Mouse (Mus musculus) mature B cell (primary cell): ENCODE data around the gene Adh7.

Experiments
- in situ Hi-C: fragments of 300-500 bp; cut with MboI; formaldehyde crosslinking; loops from 2 replicates; pipeline ENCODE4 v1.14.3; 2019

Gene Adh7

GRCm38 (mm10) chr3:138254205-138254604 lies 36.6 kb downstream of the Adh7 start:
- in situ Hi-C loops, result no loop called here

DNA sequence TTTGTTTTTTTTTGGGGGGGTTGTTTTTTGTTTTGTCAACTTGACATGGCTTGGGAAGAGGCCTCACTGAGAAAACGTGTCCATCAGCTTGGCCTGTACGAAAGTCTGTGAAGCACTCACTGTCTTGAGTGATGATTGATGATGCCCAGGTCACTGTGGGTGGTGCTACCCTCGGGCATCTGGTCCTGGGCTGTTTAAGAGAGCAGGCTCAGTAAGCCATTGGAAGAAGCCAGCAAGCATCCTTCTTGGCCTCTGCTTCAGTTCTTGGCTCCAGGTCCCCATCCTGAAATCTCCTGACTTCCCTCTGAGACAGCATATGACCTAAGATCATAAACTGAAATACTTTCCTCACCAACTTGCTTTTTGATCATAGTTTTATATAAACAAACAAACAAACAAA lies 37.8 kb downstream of the Adh7 start:
- in situ Hi-C loops, result no loop called here

DNA sequence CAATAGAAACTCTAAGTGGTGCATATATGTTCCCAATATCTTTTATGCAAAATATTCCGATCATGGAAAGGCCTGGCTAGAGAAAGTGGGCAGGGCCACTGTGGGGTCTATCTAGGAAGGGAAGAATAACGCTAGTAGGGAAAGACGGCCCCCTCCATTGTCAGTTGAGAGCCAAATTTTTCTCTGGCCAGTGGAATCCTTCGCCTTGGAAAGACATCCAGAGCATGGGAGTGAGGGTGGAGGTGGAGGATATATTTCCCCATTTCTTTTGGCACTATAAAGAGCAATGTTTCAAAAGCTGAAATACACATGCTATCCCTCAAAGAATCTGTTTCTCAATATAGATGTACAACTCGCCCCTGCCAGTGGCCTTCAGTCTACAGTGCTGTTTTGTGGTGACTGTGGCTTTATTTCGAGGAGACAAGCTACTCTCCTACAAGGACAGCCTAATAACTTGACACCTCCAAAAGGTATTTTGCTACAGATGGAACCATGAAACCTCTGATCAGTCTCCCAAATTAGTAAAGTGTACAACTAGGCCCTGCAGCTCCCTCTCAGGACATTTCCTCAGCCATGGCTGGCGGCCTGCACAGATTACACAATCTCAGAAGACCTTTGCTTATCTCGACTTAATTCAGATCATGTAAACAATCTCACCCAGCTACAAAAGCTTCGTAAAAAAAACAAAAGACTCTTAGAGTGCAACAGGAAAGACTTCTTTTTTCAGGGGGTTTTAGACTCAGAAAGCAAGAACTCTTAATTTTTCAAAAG lies 38.4 kb downstream of the Adh7 start:
- in situ Hi-C loops, result no loop called here

DNA sequence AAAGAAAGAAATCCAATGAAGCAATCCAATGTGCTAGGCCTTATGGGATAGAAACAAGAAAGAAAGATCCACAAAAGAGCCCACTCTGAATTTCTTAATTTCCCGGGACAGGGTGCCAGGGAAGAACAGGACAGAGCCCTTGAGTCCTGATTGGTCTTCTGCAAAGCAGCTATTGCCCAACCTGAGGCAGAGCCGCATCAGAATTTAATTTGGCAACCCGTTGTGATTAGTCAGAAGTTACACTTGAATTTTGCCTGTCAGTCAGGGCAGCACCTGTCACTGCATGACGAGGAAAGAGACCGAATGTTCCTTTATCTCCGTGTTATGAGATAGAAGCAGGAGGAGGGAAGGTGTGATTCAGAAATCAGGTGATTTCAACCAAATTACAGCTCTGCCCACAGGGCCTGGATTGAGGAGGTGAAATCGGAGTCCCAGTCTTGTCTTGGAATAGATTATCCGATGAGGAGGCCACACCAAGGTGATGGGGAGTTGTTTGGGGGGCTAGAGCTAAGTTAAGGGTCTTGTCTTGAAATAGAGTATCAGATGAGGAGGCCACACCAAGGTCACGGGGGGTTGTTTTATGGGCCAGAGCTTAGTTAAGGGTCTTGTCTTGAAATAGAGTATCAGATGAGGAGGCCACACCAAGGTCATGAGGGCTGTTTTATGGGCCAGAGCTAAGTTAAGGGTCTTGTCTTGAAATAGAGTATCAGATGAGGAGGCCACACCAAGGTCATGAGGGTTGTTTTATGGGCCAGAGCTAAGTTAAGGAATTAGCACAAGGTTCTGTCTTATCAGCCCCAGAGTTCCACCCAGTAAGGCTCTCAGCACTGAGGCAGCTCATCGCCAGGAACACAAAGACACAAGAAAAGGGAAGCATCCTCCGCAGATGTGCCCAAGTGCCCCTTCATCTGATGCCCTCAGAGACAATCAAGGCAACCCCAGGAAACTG lies 43.4 kb downstream of the Adh7 start, which contains the start of gene Adh1:
Adh1 (plus strand) TSS at position 271 of the 949 bp plus-strand sequence.
- in situ Hi-C loops, result no loop called here

DNA sequence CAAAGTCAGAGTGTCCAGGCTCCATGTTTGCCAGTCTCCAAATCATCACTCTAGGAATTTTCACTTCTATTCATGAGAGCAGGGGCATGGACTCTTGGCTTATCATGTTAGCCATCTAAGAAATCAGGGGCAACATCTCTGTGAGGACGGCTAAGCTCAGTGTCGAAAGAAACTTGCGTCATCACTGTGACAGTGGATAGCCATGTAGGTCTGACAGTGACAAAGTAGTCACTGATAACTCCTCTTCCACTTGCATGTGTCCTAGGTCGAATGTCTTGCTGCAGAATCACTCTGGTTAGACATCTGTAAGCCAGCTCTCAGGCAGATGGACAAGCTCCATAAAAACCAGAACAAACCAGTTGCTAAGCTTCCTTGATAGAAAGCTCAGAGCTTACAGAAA lies 45.0 kb downstream of the Adh7 start:
- in situ Hi-C loops, result no loop called here

- in situ Hi-C loops, result no loop called here
These were observed 45.8 kb downstream of the Adh7 start for GRCm38 (mm10) chr3:138263154-138263930.

- in situ Hi-C loops, result no loop called here
These were observed 47.1 kb downstream of the Adh7 start for GRCm38 (mm10) chr3:138264648-138265047.

- in situ Hi-C loops, result no loop called here
These were observed 52.9 kb downstream of the Adh7 start for GRCm38 (mm10) chr3:138270507-138270906.

- in situ Hi-C loops, result no loop called here
These were observed 53.7 kb downstream of the Adh7 start for GRCm38 (mm10) chr3:138271297-138271696.

GRCm38 (mm10) chr3:138273080-138273479 lies 55.5 kb downstream of the Adh7 start:
- in situ Hi-C loops, result no loop called here

DNA sequence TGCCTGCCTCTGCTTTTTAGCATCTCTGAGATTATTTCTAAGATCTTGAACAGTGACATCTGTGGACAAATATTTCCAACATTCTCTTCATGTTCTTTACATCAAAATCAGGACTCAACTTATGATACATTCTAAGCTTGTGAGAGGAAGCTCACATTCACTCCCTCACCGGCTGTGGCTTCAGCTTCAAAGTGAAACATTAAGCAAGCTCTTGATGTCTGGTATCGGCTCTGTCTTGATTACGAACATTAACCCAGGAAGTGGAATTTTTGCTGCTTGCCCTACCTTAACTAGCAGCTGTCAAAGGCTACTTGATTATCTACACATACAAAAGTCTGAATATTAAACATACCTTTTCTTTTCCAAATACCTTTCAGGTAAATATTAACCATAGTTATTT lies 57.5 kb downstream of the Adh7 start:
- in situ Hi-C loops, result no loop called here

- in situ Hi-C loops, result no loop called here
These were observed 65.0 kb downstream of the Adh7 start for GRCm38 (mm10) chr3:138282556-138282955.
